In the genomic region with DNA sequence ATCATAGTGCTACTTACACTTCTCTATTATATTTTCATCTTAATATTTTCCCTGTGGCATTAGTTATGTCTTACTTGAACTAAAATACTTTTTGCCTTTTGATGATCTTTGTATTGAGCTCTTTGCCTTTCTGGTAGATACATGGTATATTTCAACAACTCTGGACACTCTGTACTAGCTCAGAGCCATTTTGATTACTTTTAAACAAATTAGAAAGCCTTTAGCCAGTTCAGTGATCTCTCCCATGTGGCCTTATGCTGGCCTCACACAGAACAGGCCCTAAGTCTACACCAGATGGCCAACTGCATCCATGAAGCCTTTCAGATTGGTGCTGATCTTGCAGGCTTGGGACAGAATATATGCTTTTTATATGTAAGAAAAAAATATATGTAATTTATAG, we compare ENCODE assay signal across 15 mouse cellular contexts.
"Had no signal": no experiment of that assay in that cellular context is flagged by ENCODE, and none has a peak within 500 bp of the region (broad histone marks: within the 10 kb centered on the region; RNA-seq: fewer than 3 reads in every experiment).

No protein-coding gene starts in this region.

- H3K9me3 ChIP-seq: neural tube, embryonic 13.5 days; neural tube, embryonic 15.5 days; stomach, embryonic 15.5 days had no signal

- H3K4me2 ChIP-seq: neural tube, embryonic 13.5 days; neural tube, embryonic 15.5 days; stomach, embryonic 15.5 days had no signal

- H3K4me3 ChIP-seq: neural tube, embryonic 13.5 days; neural tube, embryonic 15.5 days; stomach, embryonic 15.5 days had no signal

- H3K36me3 ChIP-seq: neural tube, embryonic 13.5 days; neural tube, embryonic 15.5 days; stomach, embryonic 15.5 days had no signal

- H3K27ac ChIP-seq: neural tube, embryonic 13.5 days; neural tube, embryonic 15.5 days; stomach, embryonic 15.5 days; stomach, postnatal 0 days had no signal

- H3K9ac ChIP-seq: neural tube, embryonic 13.5 days; neural tube, embryonic 15.5 days; stomach, embryonic 15.5 days had no signal

- DNase-seq: retina, postnatal 1 day; right cerebral cortex, adult 18-20 months; right cerebral cortex, postnatal 25 days; right cerebral cortex, postnatal 4 days; spleen, adult 18-20 months; thymus, adult 18-20 months; thymus, adult 2 months; thymus, postnatal 14 days; thymus, postnatal 25 days; thymus, postnatal 36 days; thymus, postnatal 4 days had no signal
